Mouse (Mus musculus) G1E (cell line): ENCODE measurements around the gene Ccr3.

Source experiments
- CTCF ChIP-seq: IDR thresholded peaks from 2 replicates; pipeline ENCODE4 v1.5.1; 2012; ENCODE audit warnings: low read depth, low read length, inconsistent platforms, mixed read lengths
- GATA1 ChIP-seq: IDR thresholded peaks from 2 replicates; pipeline ENCODE4 v1.6.1; 2012; ENCODE audit warnings: borderline replicate concordance, low read length, inconsistent platforms, mixed read lengths
- GATA2 ChIP-seq: IDR thresholded peaks from 2 replicates; pipeline ENCODE4 v1.6.1; 2012; ENCODE audit warnings: low read depth, low read length, inconsistent platforms, borderline replicate concordance
- POLR2AphosphoS5 ChIP-seq: IDR thresholded peaks from 2 replicates; pipeline ENCODE4 v1.6.1; 2012; ENCODE audit warnings: low read depth, low read length, inconsistent platforms; ENCODE audit not compliant: insufficient replicate concordance
- TAL1 ChIP-seq: conservative IDR thresholded peaks from 2 replicates; pipeline ENCODE4 v1.6.1; 2012; ENCODE audit warnings: low read depth, low read length, inconsistent platforms, mixed read lengths

- TF ChIP-seq TAL1: no peak
- no peak for TF ChIP-seq CTCF
- no peak for TF ChIP-seq GATA1
- TF ChIP-seq POLR2AphosphoS5: no peak
- no peak for TF ChIP-seq GATA2
These were observed 24.1 kb upstream of the Ccr3 start for GRCm38 (mm10) chr9:123997719-123998118.
